1 mouse cellular context compared by ENCODE assay signal in the genomic region with DNA sequence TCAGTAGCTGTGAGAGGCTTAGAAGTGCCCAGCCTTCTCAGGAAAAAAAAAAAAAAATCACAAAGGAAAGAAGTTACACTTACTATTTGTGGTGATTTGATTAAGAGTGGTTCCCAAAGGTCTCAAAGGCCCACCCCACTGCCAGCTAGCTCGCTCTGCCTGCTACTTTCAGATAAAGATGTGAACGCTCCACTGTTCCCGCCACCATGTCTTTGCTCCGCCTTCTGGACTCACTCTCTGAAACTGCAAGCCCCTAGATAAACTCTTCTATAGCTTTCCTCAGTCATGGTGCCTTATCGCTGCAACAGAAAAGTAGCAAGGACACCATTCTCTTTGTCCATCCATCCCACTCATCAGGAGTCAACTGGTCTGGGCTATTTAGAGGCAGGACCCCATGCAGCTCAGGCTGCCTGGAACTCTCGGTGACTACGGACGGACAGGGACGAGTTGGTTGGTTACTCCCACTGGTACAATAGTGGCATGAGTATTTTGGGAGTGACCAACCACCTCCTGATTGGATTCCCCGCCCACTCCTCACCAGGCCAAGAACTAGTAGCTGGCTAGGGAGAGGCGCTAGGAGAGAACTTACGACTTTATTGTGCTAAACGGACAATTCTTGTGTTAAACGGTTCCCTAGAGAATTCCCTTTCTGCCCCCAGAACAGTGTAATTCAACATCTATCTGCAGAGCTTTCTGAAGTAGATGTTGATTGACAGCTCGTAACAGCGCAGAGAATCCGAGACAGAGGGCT.
TF ChIP-seq lines count a peak whose summit lies in the region.

No protein-coding gene starts in this region.

TF ChIP-seq in MEL, 35 proteins besides CTCF, POLR2A, EP300 and RAD21:
- 0 out of 2 replicates have a peak, but pooled peaks have one; percentile 6 for TF ChIP-seq GATA1 (IDR thresholded peaks at IDR 0.05; ENCODE audit: low read depth, low read length)
- no peak for TF ChIP-seq MYC (IDR thresholded peaks at IDR 0.05; ENCODE audit: low read depth, low read length)
- TF ChIP-seq TAL1 (IDR thresholded peaks at IDR 0.05; ENCODE audit: low read length): peak; percentile 53
- peak; percentile 70; the same call in 1 of the 2 replicates for TF ChIP-seq E2F4 (IDR thresholded peaks at IDR 0.05; ENCODE audit: borderline replicate concordance, low read depth, low read length)
